Mouse (Mus musculus): ENCODE results near the gene Nufip2.
"Not testable (repeated sequence)": the region's sequence is repeated elsewhere in the genome, so short reads cannot be mapped to it uniquely, and the experiment has no call there.

Gene Nufip2

DNA sequence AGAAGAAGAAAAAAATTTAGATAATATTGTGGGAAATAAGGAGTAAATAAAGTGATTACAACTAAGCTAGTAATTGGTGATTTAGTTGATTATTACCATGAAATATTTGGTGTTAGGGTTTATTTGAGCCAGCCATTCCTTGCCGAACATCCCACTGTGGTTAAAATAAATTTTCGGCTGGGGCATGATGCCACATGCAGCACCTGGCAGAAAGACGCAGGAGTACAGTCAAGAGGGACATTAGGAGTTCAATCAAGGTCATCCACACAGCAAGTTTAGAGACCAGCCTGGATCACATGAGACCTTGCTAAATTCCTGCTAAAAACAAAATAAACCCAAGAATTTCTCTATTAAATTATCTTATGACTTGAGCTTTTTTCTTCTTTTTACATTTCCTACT, 23.1 kb downstream of the Nufip2 start:
- no peak for DNase-seq (ENCODE audit: low spot score)

DNA sequence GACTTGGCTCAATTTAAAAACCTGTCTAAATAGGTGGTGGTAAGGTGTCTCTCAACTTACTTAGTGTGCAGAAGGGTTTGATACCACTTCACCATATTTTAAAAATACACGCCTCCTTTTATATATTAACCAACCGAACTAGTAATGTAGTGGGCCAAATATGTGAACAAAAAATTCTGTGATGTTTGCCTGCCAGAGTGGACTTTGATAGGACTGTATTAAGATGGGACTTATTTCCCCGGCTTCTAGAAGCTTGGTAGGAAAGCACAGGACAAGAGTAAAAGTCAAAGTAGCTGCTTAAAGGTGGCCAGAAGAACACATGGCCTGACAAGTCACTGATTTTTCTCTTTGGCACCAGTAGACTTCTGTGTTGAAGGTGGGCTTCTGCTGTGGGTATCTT, 27.8 kb downstream of the Nufip2 start:
- no peak for DNase-seq (ENCODE audit: low spot score)

- no peak for DNase-seq (ENCODE audit: low spot score)
Measured at GRCm38 (mm10) chr11:77719055-77719454, 33.1 kb downstream of the Nufip2 start.

DNA sequence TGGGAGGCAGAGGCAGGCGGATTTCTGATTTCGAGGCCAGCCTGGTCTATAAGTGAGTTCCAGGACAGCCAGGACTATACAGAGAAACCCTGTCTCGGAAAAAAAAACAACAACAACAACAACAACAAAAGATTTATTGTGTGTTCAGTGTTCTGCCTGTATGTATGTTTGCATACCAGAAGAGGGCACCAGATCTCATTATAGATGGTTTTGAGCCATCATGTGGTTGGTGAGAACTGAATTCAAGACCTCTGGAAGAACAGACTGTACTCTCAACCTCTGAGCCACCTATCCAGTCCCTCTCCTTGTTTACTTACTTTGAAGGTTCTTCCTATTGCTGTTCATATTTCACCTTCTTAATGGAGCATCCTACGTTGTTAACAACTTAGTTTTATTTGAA, 35.4 kb downstream of the Nufip2 start:
- no peak for DNase-seq (ENCODE audit: low spot score)

DNA sequence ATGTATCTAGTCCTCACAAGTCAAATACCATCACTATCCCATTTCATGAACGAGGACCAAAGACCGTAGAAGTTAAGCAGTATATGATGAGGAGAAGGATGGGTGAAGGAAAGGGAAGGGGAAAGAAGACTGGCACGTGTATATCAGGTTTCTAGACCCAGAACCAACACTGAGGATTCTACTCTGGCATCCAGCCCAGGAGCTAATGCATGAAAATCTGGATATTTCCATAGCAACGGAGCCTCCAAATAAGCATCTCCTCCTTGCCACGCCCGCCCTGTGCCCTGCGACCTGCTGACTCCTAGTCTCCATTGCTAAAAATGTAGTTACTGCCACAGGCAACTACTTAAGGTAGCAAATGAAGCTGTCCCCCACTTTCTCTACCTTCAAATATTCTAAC, 38.8 kb downstream of the Nufip2 start:
- no peak for DNase-seq (ENCODE audit: low spot score)

DNA sequence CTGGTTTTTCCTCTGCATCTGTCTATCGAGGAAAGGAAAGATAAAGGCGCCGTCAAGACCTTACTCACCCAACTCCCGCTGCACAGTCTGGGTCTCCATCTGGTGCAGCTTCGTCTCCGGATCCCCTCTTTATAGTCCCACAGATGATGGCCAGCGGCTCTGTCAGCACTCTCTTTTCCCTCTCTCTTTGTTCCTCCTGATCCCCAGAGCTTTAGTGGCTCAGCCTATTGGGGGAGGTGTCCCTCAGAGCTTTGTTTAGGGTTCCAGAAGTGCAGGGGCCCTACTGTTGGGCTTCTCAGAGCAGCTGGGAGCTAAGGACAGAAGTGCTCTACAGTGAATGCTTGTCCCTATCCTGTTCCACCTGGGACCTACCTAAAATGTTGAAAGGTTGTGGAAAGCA, 39.2 kb downstream of the Nufip2 start, which contains the start of gene Cryba1:
Gene Cryba1, minus strand, starts transcription at position 101 of the 400 bp plus-strand sequence.
- no peak for DNase-seq (ENCODE audit: low spot score)

DNA sequence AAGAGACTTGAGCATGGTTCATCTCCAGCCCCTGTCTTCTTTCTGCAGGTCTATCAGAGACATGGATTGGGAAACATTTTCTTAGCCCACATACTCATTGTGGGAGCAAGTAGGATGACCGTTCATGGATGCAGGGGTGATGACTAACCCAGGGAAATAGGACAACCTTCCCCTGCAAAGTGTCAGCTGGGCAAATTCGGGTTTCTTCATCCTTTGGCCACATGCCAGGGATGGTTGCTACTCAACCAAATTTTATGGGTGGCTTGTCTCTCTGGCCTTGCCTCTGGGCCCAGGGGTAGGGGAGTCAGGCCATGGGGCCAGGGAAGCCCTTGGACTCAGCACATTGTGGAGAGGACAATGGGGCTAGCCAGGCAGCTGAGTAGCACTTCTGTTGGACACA, 42.6 kb downstream of the Nufip2 start:
- no peak for DNase-seq (ENCODE audit: low spot score)

DNA sequence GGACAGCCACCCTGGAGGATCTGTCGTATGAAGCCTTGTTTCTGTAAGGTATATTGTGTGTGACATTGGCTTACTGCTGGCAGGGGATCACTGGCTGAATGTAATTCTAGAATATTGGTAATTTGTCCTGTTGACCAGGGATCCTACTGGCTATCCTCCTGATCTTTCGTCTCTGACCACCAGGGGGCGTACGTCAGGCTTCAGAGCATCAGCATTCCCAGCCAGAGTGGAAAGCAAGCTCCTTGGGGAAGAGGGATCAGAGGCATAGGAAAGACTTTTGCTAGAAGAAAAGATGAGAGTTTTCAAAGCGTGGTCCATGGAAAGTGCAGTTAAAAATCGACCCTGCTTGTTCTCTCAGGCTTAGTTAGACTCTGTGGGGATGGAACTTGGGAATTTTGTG, 51.3 kb downstream of the Nufip2 start:
- peak; percentile 52 for DNase-seq (ENCODE audit: low spot score)

- no peak for DNase-seq (ENCODE audit: low spot score)
Measured at GRCm38 (mm10) chr11:77738555-77738954, 52.6 kb downstream of the Nufip2 start.

GRCm38 (mm10) chr11:77743966-77744365, 58.0 kb downstream of the Nufip2 start:
- no peak for DNase-seq (ENCODE audit: low spot score)

GRCm38 (mm10) chr11:77746652-77747051, 60.7 kb downstream of the Nufip2 start:
- no peak for DNase-seq (ENCODE audit: low spot score)

DNA sequence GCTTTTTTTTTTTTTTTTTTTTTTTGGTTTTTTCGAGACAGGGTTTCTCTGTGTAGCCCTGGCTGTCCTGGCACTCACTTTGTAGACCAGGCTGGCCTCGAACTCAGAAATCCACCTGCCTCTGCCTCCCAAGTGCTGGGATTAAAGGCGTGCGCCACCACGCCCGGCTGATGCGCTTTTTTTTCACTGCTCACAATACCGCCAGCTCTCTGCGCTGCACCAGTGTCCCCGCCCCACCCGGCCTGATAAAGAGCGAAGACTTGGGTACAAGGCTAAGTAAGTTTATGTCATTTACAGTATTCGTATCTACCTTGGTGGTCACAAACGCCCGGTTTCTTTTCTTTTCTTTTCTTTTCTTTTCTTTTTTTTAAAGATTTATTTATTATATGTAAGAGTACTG, 61.1 kb downstream of the Nufip2 start:
- not testable (repeated sequence) for DNase-seq (ENCODE audit: low spot score)

GRCm38 (mm10) chr11:77748996-77749395, 63.0 kb downstream of the Nufip2 start:
- no peak for DNase-seq (ENCODE audit: low spot score)

DNA sequence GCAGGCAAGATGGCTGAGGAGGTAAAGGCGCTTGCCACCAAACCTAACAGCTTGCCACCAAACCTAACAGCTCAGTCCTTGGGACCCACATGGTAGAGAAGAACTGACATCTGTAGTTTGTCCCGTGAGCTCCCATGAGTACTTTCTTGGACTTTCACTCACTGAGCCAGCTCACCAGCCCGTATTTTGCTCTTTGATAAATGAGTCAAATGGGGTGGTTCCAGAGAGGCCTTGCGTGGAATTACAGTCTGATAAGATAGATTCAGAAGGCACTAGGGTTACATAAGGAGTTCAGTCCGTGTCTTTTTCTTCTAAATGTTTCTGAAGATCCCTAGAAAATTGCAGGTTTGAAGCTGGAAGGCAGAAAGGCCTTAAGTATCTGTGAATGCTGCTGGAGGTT, 66.6 kb downstream of the Nufip2 start:
- no peak for DNase-seq (ENCODE audit: low spot score)

DNA sequence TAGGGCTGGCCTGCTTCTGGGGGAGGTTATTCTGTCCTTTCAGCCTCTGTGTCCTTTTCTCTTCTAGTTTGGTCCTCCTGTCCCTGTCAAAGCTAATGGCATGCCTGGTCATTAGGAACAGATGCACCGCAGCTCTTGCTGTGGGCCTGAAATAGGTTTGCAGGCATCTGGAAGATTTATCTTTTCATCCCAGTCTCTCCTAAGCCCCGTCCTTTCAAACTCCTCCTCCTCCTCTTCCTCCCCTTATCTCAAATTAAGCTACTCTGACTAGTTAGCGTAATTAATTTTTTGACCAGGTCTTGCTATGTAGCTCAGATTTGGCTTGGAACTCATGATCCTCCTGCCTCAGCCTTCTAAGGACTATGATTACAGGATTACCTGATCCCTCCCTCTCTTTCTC, 67.5 kb downstream of the Nufip2 start:
- DNase-seq (ENCODE audit: low spot score): no peak

- DNase-seq (ENCODE audit: low spot score): no peak
Measured at GRCm38 (mm10) chr11:77760031-77760430, 74.1 kb downstream of the Nufip2 start.

DNA sequence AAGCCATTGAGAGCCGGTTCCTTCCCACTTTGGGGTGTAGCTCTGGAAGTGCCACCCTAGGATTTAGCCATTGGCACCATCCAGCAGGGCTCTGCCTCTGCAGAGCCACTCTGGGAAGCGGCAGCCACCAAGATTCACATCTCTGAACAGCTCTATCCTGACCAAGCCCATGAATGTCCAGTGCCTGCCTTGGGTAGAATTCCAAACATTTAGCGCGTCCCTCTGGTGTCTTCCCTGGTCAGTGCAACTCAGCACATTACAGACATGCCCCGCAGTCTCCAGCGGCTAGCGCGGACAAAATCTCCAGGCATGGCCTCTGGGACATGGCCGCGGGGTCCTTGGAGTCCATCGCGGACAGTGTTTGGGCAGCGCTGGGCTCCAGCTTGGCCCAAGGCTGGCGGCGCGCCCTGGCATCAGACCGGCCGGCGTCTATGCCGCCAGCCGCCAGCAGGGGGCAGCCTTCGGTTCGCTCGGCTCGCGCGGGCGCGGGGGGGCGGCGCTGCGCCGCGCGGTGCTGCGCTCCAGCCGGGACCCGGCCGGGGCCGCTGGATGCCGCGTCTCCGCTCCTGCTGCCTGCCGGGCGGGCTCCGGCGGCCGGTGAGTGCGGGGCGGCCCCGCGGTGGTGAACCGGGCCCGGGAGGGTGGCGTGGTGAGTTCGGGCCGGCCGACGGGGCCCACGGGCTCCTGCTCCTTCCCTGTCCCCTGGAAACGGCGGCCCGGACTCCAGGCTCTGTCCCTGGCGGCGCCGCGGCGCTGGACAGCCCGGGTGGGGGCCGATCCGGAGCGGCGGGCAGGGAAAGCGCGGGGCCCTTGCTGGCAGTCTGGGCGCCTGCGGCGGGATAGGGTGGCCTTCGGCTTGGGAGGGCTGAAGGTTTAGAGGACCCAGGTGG, 77.1 kb downstream of the Nufip2 start, which contains the start of gene Myo18a:
Gene Myo18a, plus strand, starts transcription at position 464 of the 890 bp plus-strand sequence.
- peak; percentile 70 for DNase-seq (ENCODE audit: low spot score)

DNA sequence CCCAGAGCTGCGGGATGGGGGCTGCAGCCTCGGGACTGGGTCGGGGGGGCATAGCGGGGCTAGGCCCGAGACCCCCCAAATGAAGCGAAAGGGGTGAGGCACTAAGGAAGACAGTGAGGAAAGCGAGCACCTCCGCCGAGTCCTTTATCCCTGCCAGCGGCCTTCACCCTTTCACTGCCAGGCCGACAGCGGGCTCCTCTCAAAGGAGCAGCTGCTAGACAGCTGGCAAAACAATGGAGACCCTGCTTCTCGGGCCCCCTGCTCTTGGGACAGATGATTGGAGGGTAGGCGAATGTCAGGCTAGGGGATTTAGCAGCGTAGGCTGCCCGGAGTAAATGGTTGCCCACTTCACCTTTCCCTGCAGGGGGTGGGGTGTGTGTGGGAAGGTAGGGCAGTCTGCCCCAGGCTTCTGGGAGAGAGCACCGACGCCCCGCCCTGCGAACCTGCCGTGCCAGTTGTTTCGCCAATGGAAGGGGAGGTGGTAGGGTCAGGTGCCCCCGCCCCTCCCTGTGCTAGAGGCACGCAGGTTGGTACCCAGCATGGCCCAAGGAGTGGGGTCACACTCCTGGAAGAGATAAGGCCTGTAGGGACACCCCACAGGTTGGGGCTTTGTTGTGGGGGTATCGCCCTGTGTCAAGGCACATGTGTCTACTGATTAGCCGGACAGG, 77.9 kb downstream of the Nufip2 start:
- DNase-seq (ENCODE audit: low spot score): peak; percentile 51

- DNase-seq (ENCODE audit: low spot score): peak; percentile 88
Measured at GRCm38 (mm10) chr11:77764694-77765458, 78.9 kb downstream of the Nufip2 start.

GRCm38 (mm10) chr11:77765459-77765777, 79.5 kb downstream of the Nufip2 start:
- DNase-seq (ENCODE audit: low spot score): no peak

GRCm38 (mm10) chr11:77766351-77767001, 80.5 kb downstream of the Nufip2 start:
- DNase-seq (ENCODE audit: low spot score): peak; percentile 85

GRCm38 (mm10) chr11:77769496-77769895, 83.5 kb downstream of the Nufip2 start:
- DNase-seq (ENCODE audit: low spot score): no peak
